Mouse (Mus musculus): ENCODE measurements around the gene Ccdc173. TPM values are rescaled to one million over a fixed set of nuclear protein-coding genes. Genes with fewer than 3 reads are reported as not detected.
A peak's percentile ranks its signal among the peaks of the same experiment; 100 is the strongest.
"Not testable (repeated sequence)": the region's sequence is repeated elsewhere in the genome, so short reads cannot be mapped to it uniquely, and the experiment has no call there.

Gene Ccdc173
- total RNA-seq (2017): 4.0 and 5.5 TPM in 2 replicates

- ATAC-seq (replicated peaks; ENCODE audit: low read depth, poor library complexity, severe bottlenecking): peak; percentile 90
Measured at GRCm38 (mm10) chr2:69789429-69790069, at the start of gene Ccdc173, which contains the start of gene Phospho2. TSS of gene Ccdc173 (minus strand) at chr2:69789575. TSS of gene Phospho2 (plus strand) at chr2:69789623.

GRCm38 (mm10) chr2:69838707-69839106, 49.3 kb upstream of the Ccdc173 start:
- no peak for ATAC-seq (replicated peaks; ENCODE audit: low read depth, poor library complexity, severe bottlenecking)

GRCm38 (mm10) chr2:69837996-69838395, 48.6 kb upstream of the Ccdc173 start:
- ATAC-seq (replicated peaks; ENCODE audit: low read depth, poor library complexity, severe bottlenecking): 0 out of 2 replicates have a peak, but pooled peaks have one; percentile 50

- no peak for ATAC-seq (replicated peaks; ENCODE audit: low read depth, poor library complexity, severe bottlenecking)
Measured at GRCm38 (mm10) chr2:69837244-69837967, 48.0 kb upstream of the Ccdc173 start.

GRCm38 (mm10) chr2:69830116-69830515, 40.7 kb upstream of the Ccdc173 start:
- no peak for ATAC-seq (replicated peaks; ENCODE audit: low read depth, poor library complexity, severe bottlenecking)

GRCm38 (mm10) chr2:69829680-69830079, 40.3 kb upstream of the Ccdc173 start:
- 0 out of 2 replicates have a peak, but pooled peaks have one; percentile 22 for ATAC-seq (replicated peaks; ENCODE audit: low read depth, poor library complexity, severe bottlenecking)

- ATAC-seq (replicated peaks; ENCODE audit: low read depth, poor library complexity, severe bottlenecking): no peak
Measured at GRCm38 (mm10) chr2:69828031-69828430, 38.7 kb upstream of the Ccdc173 start.

- no peak for ATAC-seq (replicated peaks; ENCODE audit: low read depth, poor library complexity, severe bottlenecking)
Measured at GRCm38 (mm10) chr2:69826380-69826779, 37.0 kb upstream of the Ccdc173 start.

GRCm38 (mm10) chr2:69825898-69826297, 36.5 kb upstream of the Ccdc173 start:
- ATAC-seq (replicated peaks; ENCODE audit: low read depth, poor library complexity, severe bottlenecking): no peak

GRCm38 (mm10) chr2:69823129-69823677, 33.8 kb upstream of the Ccdc173 start:
- ATAC-seq (replicated peaks; ENCODE audit: low read depth, poor library complexity, severe bottlenecking): no peak

GRCm38 (mm10) chr2:69822361-69823128, 33.2 kb upstream of the Ccdc173 start:
- 0 out of 2 replicates have a peak, but pooled peaks have one; percentile 21 for ATAC-seq (replicated peaks; ENCODE audit: low read depth, poor library complexity, severe bottlenecking)

- peak; percentile 69 for ATAC-seq (replicated peaks; ENCODE audit: low read depth, poor library complexity, severe bottlenecking)
Measured at GRCm38 (mm10) chr2:69821711-69822110, 32.3 kb upstream of the Ccdc173 start, which contains the start of gene Klhl23. TSS of gene Klhl23 (plus strand) at chr2:69821944.

- no peak for ATAC-seq (replicated peaks; ENCODE audit: low read depth, poor library complexity, severe bottlenecking)
Measured at GRCm38 (mm10) chr2:69820201-69820600, 30.8 kb upstream of the Ccdc173 start.

- no peak; the same call in 1 of the 2 replicates for ATAC-seq (replicated peaks; ENCODE audit: low read depth, poor library complexity, severe bottlenecking)
Measured at GRCm38 (mm10) chr2:69818350-69819085, 29.1 kb upstream of the Ccdc173 start.

GRCm38 (mm10) chr2:69816575-69816974, 27.2 kb upstream of the Ccdc173 start:
- peak; percentile 57 for ATAC-seq (replicated peaks; ENCODE audit: low read depth, poor library complexity, severe bottlenecking)

GRCm38 (mm10) chr2:69811349-69811748, 22.0 kb upstream of the Ccdc173 start:
- ATAC-seq (replicated peaks; ENCODE audit: low read depth, poor library complexity, severe bottlenecking): not testable (repeated sequence)

- ATAC-seq (replicated peaks; ENCODE audit: low read depth, poor library complexity, severe bottlenecking): no peak
Measured at GRCm38 (mm10) chr2:69810169-69810568, 20.8 kb upstream of the Ccdc173 start.

GRCm38 (mm10) chr2:69804663-69805062, 15.3 kb upstream of the Ccdc173 start:
- not testable (repeated sequence) for ATAC-seq (replicated peaks; ENCODE audit: low read depth, poor library complexity, severe bottlenecking)

GRCm38 (mm10) chr2:69803756-69804155, 14.4 kb upstream of the Ccdc173 start:
- ATAC-seq (replicated peaks; ENCODE audit: low read depth, poor library complexity, severe bottlenecking): no peak

Data from common myeloid progenitor, adult 5-6 weeks (primary cell).